Mouse (Mus musculus) forebrain, embryonic 13.5 days (tissue): ENCODE measurements at regions not wholly inside any gene's neighbourhood (a gene's known extent, or its start where the extent isn't known, plus 50 kb on each side); places are given as distances from the start of the nearest gene placed in this dataset.

Source experiments
- ATAC-seq: fragments of 200-750 bp; cut with Nextera tagmentation; 2 replicates; pipeline ENCODE4 v1.8.0; 2017
- H3K27ac ChIP-seq: fragments of 300-500 bp; sonication (generic); 2 replicates; pipeline ENCODE4 v1.5.1; 2015; ENCODE audit warnings: inconsistent platforms, mild to moderate bottlenecking, moderate library complexity
- H3K27me3 ChIP-seq: fragments of 300-500 bp; sonication (generic); 2 replicates; pipeline ENCODE4 v1.6.1; 2015; ENCODE audit warnings: mild to moderate bottlenecking, inconsistent platforms
- H3K36me3 ChIP-seq: fragments of 300-500 bp; sonication (generic); 2 replicates; pipeline ENCODE4 v1.6.1; 2015; ENCODE audit warnings: mild to moderate bottlenecking, inconsistent platforms; ENCODE audit not compliant: poor library complexity, severe bottlenecking
- H3K4me1 ChIP-seq: fragments of 300-500 bp; sonication (generic); 2 replicates; pipeline ENCODE4 v1.6.1; 2015; ENCODE audit warnings: inconsistent platforms
- H3K4me2 ChIP-seq: fragments of 300-500 bp; sonication (generic); 2 replicates; pipeline ENCODE4 v1.6.1; 2015; ENCODE audit warnings: inconsistent platforms, mild to moderate bottlenecking, moderate library complexity
- H3K4me3 ChIP-seq: fragments of 300-500 bp; sonication (generic); 2 replicates; pipeline ENCODE4 v1.5.1; 2015; ENCODE audit warnings: mild to moderate bottlenecking, inconsistent platforms
- H3K9ac ChIP-seq: fragments of 300-500 bp; sonication (generic); 2 replicates; pipeline ENCODE4 v1.6.1; 2015; ENCODE audit warnings: mild to moderate bottlenecking, inconsistent platforms
- H3K9me3 ChIP-seq: fragments of 300-500 bp; sonication (generic); replicated peaks from 2 replicates; pipeline ENCODE4 v1.6.1; 2016; ENCODE audit warnings: inconsistent platforms
- WGBS: fragments of 180-500 bp; shearing (Covaris S2); methylation state at CpG from one replicate; pipeline ENCODE4 v1.1.7; 2015; 5-methylcytosine and 5-hydroxymethylcytosine counted together

GRCm38 (mm10) chr6:31161445-31162340, 202.8 kb upstream of the Klf14 start:
- no peak overlapping the region for H3K4me2 ChIP-seq
- ATAC-seq, result peak; percentile 36; the same call in 1 of the 2 replicates
- 65% methylated on average over 22 of the region's 22 CpGs for WGBS

GRCm38 (mm10) chr6:31165011-31165410, 206.1 kb upstream of the Klf14 start:
- H3K36me3 ChIP-seq, result no peaks in the 10 kb centered on the region
- H3K4me3 ChIP-seq, result no peak overlapping the region
- H3K9me3 ChIP-seq, result no peaks in the 10 kb centered on the region
- ATAC-seq, result no peak
- H3K9ac ChIP-seq, result no peak overlapping the region
- H3K4me2 ChIP-seq, result no peak overlapping the region
- no peaks in the 10 kb centered on the region for H3K27me3 ChIP-seq
- WGBS, result 91% methylated on average over 6 of the region's 6 CpGs
- no peak overlapping the region for H3K27ac ChIP-seq
- H3K4me1 ChIP-seq, result peaks cover 25% of the 10 kb centered on the region

More at GRCm38 (mm10) chr6:31161445-31162340, 202.8 kb upstream of the Klf14 start:
- Histone ChIP-seq H3K27ac (no peak overlapping the region), H3K9me3 (no peaks in the 10 kb centered on the region), H3K4me3 (no peak overlapping the region), H3K9ac (no peak overlapping the region), H3K27me3 (no peaks in the 10 kb centered on the region), H3K4me1 (peaks cover 40% of the 10 kb centered on the region), H3K36me3 (no peaks in the 10 kb centered on the region)

GRCm38 (mm10) chr6:31166347-31166746, 207.5 kb upstream of the Klf14 start:
- H3K4me3 ChIP-seq, result no peak overlapping the region
- H3K9me3 ChIP-seq, result no peaks in the 10 kb centered on the region
- H3K36me3 ChIP-seq, result no peaks in the 10 kb centered on the region
- no peak for ATAC-seq
- peaks cover 12% of the 10 kb centered on the region for H3K4me1 ChIP-seq
- H3K9ac ChIP-seq, result no peak overlapping the region
- H3K27me3 ChIP-seq, result no peaks in the 10 kb centered on the region
- 49% methylated on average over 8 of the region's 8 CpGs for WGBS
- no peak overlapping the region for H3K27ac ChIP-seq
- H3K4me2 ChIP-seq, result no peak overlapping the region; the same call in 1 of the 2 replicates

- WGBS, result 83% methylated on average over 5 of the region's 5 CpGs
- H3K27ac ChIP-seq, result no peak overlapping the region
- no peak for ATAC-seq
These were observed 208.9 kb upstream of the Klf14 start for GRCm38 (mm10) chr6:31167732-31168131.

GRCm38 (mm10) chr6:31168730-31169129, 209.9 kb upstream of the Klf14 start:
- Histone ChIP-seq H3K27ac (no peak overlapping the region), H3K9ac (no peak overlapping the region), H3K36me3 (no peaks in the 10 kb centered on the region), H3K9me3 (no peaks in the 10 kb centered on the region), H3K4me2 (no peak overlapping the region), H3K4me3 (no peak overlapping the region), H3K27me3 (no peaks in the 10 kb centered on the region), H3K4me1 (peaks cover 12% of the 10 kb centered on the region)
- WGBS, result 81% methylated on average over 3 of the region's 3 CpGs
- ATAC-seq, result no peak

More at GRCm38 (mm10) chr6:31167732-31168131, 208.9 kb upstream of the Klf14 start:
- Histone ChIP-seq H3K27me3 (no peaks in the 10 kb centered on the region), H3K4me1 (peaks cover 12% of the 10 kb centered on the region), H3K4me2 (no peak overlapping the region), H3K36me3 (no peaks in the 10 kb centered on the region), H3K9me3 (no peaks in the 10 kb centered on the region), H3K4me3 (no peak overlapping the region), H3K9ac (no peak overlapping the region)

GRCm38 (mm10) chr6:31169343-31169742, 210.5 kb upstream of the Klf14 start:
- WGBS, result 81% methylated on average over 9 of the region's 9 CpGs
- H3K9me3 ChIP-seq, result no peaks in the 10 kb centered on the region
- no peaks in the 10 kb centered on the region for H3K36me3 ChIP-seq
- H3K4me1 ChIP-seq, result peaks cover 12% of the 10 kb centered on the region
- no peak overlapping the region for H3K27ac ChIP-seq
- H3K4me3 ChIP-seq, result no peak overlapping the region
- ATAC-seq, result no peak
- H3K9ac ChIP-seq, result no peak overlapping the region
- H3K27me3 ChIP-seq, result no peaks in the 10 kb centered on the region
- no peak overlapping the region for H3K4me2 ChIP-seq

GRCm38 (mm10) chr6:31169868-31170600, 211.2 kb upstream of the Klf14 start:
- 67% methylated on average over 9 of the region's 9 CpGs for WGBS
- Histone ChIP-seq H3K4me3 (no peak overlapping the region), H3K36me3 (no peaks in the 10 kb centered on the region), H3K27ac (no peak overlapping the region), H3K9me3 (no peaks in the 10 kb centered on the region), H3K27me3 (no peaks in the 10 kb centered on the region), H3K4me1 (peaks cover 12% of the 10 kb centered on the region), H3K4me2 (no peak overlapping the region), H3K9ac (no peak overlapping the region)
- no peak for ATAC-seq

- no peak overlapping the region for H3K4me2 ChIP-seq
- no peak overlapping the region for H3K9ac ChIP-seq
- H3K27me3 ChIP-seq, result no peaks in the 10 kb centered on the region
- peak; percentile 73; the same call in 1 of the 2 replicates for ATAC-seq
- H3K4me1 ChIP-seq, result peaks cover 12% of the 10 kb centered on the region
- no peaks in the 10 kb centered on the region for H3K9me3 ChIP-seq
- WGBS, result 83% methylated on average over 10 of the region's 10 CpGs
- H3K36me3 ChIP-seq, result no peaks in the 10 kb centered on the region
- H3K27ac ChIP-seq, result peak overlapping the region; percentile 20; the same call in 1 of the 2 replicates
- H3K4me3 ChIP-seq, result no peak overlapping the region
These were observed 213.1 kb upstream of the Klf14 start for GRCm38 (mm10) chr6:31171831-31172569.

GRCm38 (mm10) chr6:31175769-31176168, 216.9 kb upstream of the Klf14 start:
- 78% methylated on average over 6 of the region's 6 CpGs for WGBS
- no peak overlapping the region for H3K9ac ChIP-seq
- no peak for ATAC-seq

GRCm38 (mm10) chr6:31176368-31176767, 217.5 kb upstream of the Klf14 start:
- 80% methylated on average over 8 of the region's 8 CpGs for WGBS
- H3K4me3 ChIP-seq, result no peak overlapping the region

More at GRCm38 (mm10) chr6:31175769-31176168, 216.9 kb upstream of the Klf14 start:
- H3K9me3 ChIP-seq, result no peaks in the 10 kb centered on the region
- H3K4me2 ChIP-seq, result no peak overlapping the region
- H3K27ac ChIP-seq, result no peak overlapping the region
- H3K36me3 ChIP-seq, result no peaks in the 10 kb centered on the region
- H3K4me3 ChIP-seq, result no peak overlapping the region
- H3K27me3 ChIP-seq, result no peaks in the 10 kb centered on the region
- H3K4me1 ChIP-seq, result peaks cover 7% of the 10 kb centered on the region

GRCm38 (mm10) chr6:31176831-31177230, 218.0 kb upstream of the Klf14 start:
- Histone ChIP-seq H3K9ac (no peak overlapping the region), H3K4me3 (no peak overlapping the region), H3K27me3 (no peaks in the 10 kb centered on the region), H3K4me1 (peaks cover 7% of the 10 kb centered on the region), H3K9me3 (no peaks in the 10 kb centered on the region), H3K36me3 (no peaks in the 10 kb centered on the region), H3K27ac (no peak overlapping the region), H3K4me2 (no peak overlapping the region)
- no peak for ATAC-seq
- WGBS, result 91% methylated on average over 1 of the region's 1 CpGs

More at GRCm38 (mm10) chr6:31176368-31176767, 217.5 kb upstream of the Klf14 start:
- Histone ChIP-seq H3K4me1 (peaks cover 7% of the 10 kb centered on the region), H3K27ac (no peak overlapping the region), H3K4me2 (no peak overlapping the region), H3K9me3 (no peaks in the 10 kb centered on the region), H3K27me3 (no peaks in the 10 kb centered on the region), H3K36me3 (no peaks in the 10 kb centered on the region), H3K9ac (no peak overlapping the region)
- ATAC-seq, result no peak
